Mouse (Mus musculus): ENCODE measurements around the gene Eif2a. TPM values are rescaled to one million over a fixed set of nuclear protein-coding genes. Genes with fewer than 3 reads are reported as not detected.

The Eif2a gene
- polyA plus RNA-seq, 1 experiment: 33.3 TPM

- H3K27ac ChIP-seq (ENCODE audit: insufficient read depth, low read length): no peak overlapping the region
- no peak overlapping the region for H3K4me3 ChIP-seq (ENCODE audit: insufficient read depth, low read length)
- TF ChIP-seq POLR2A (IDR thresholded peaks at IDR 0.05; ENCODE audit: extremely low read depth, insufficient read depth, low read length) (no peak), CTCF (IDR thresholded peaks at IDR 0.05; ENCODE audit: extremely low read depth, insufficient read depth, low read length) (no peak)
- H3K4me1 ChIP-seq (ENCODE audit: control insufficient read depth, insufficient read depth, low read length): no peaks in the 10 kb centered on the region
Observed at GRCm38 (mm10) chr3:58593623-58594022, 68.0 kb downstream of the Eif2a start.

Other genes with a start within 250 kb of the Eif2a start
- 9.6 and 11.2 TPM in 2 replicates for gene Tsc22d2, start 111.1 kb upstream of the Eif2a start, polyA plus RNA-seq (2012; rRNA removed)
- 21.1 and 21.9 TPM in 2 replicates for gene Serp1, start 71 bp downstream of the Eif2a start, polyA plus RNA-seq (2012; rRNA removed)
- gene Selenot, start 50.8 kb downstream of the Eif2a start, polyA plus RNA-seq (2012; rRNA removed): 94.4 and 97.9 TPM in 2 replicates
- 2.7 and 3.2 TPM in 2 replicates for gene Erich6, start 111.4 kb downstream of the Eif2a start, polyA plus RNA-seq (2012; rRNA removed)
- 15.3 and 15.6 TPM in 2 replicates for gene Siah2, start 166.6 kb downstream of the Eif2a start, polyA plus RNA-seq (2012; rRNA removed)